Mouse (Mus musculus): ENCODE data around the gene Gm13290. TPM values are rescaled to one million over a fixed set of nuclear protein-coding genes. Genes with fewer than 3 reads are reported as not detected.
"Not testable (repeated sequence)": the region's sequence is repeated elsewhere in the genome, so short reads cannot be mapped to it uniquely, and the experiment has no call there.

Gm13290 gene
- not detected for polyA plus RNA-seq (2017; shearing (Covaris generic))

GRCm38 (mm10) chr4:88773534-88773933 is at the start of gene Gm13290:
Gm13290 (plus strand) TSS chr4:88773834.
- ATAC-seq, result not testable (repeated sequence)

GRCm38 (mm10) chr4:88726727-88727126 is 46.9 kb upstream of the Gm13290 start:
- ATAC-seq, result no peak

- ATAC-seq, result peak; percentile 90
Observed at GRCm38 (mm10) chr4:88727324-88727723, 46.3 kb upstream of the Gm13290 start.

- peak; percentile 79 for ATAC-seq
Observed at GRCm38 (mm10) chr4:88738480-88738879, 35.2 kb upstream of the Gm13290 start.

- no peak for ATAC-seq
Observed at GRCm38 (mm10) chr4:88739036-88739435, 34.6 kb upstream of the Gm13290 start.

- no peak for ATAC-seq
Observed at GRCm38 (mm10) chr4:88741426-88741825, 32.2 kb upstream of the Gm13290 start.

- peak; percentile 43 for ATAC-seq
Observed at GRCm38 (mm10) chr4:88742771-88743371, 30.8 kb upstream of the Gm13290 start.

GRCm38 (mm10) chr4:88744207-88744606 is 29.4 kb upstream of the Gm13290 start:
- ATAC-seq, result peak; percentile 32

GRCm38 (mm10) chr4:88749926-88750325 is 23.7 kb upstream of the Gm13290 start:
- no peak for ATAC-seq

- not testable (repeated sequence) for ATAC-seq
Observed at GRCm38 (mm10) chr4:88754818-88755340, 18.8 kb upstream of the Gm13290 start, which contains the start of gene Gm13271. Gm13271 (plus strand) TSS chr4:88754868.

- not testable (repeated sequence) for ATAC-seq
Observed at GRCm38 (mm10) chr4:88756581-88757513, 16.8 kb upstream of the Gm13290 start.

- peak; percentile 100 for ATAC-seq
Observed at GRCm38 (mm10) chr4:88757628-88758031, 16.0 kb upstream of the Gm13290 start.

- ATAC-seq, result not testable (repeated sequence)
Observed at GRCm38 (mm10) chr4:88758751-88759150, 14.9 kb upstream of the Gm13290 start.

- not testable (repeated sequence) for ATAC-seq
Observed at GRCm38 (mm10) chr4:88759610-88760268, 13.9 kb upstream of the Gm13290 start, which contains the start of gene Gm13283. Gm13283 (plus strand) TSS chr4:88760119.

- not testable (repeated sequence) for ATAC-seq
Observed at GRCm38 (mm10) chr4:88760431-88760830, 13.2 kb upstream of the Gm13290 start.

- not testable (repeated sequence) for ATAC-seq
Observed at GRCm38 (mm10) chr4:88761776-88762175, 11.9 kb upstream of the Gm13290 start.

- ATAC-seq, result not testable (repeated sequence)
Observed at GRCm38 (mm10) chr4:88762341-88762740, 11.3 kb upstream of the Gm13290 start.

GRCm38 (mm10) chr4:88763384-88764018 is 10.1 kb upstream of the Gm13290 start:
- not testable (repeated sequence) for ATAC-seq

- not testable (repeated sequence) for ATAC-seq
Observed at GRCm38 (mm10) chr4:88776622-88777021, 3.0 kb downstream of the Gm13290 start, which contains the start of gene Gm13289. Gm13289 (plus strand) TSS chr4:88776922.

- ATAC-seq, result not testable (repeated sequence)
Observed at GRCm38 (mm10) chr4:88779550-88779949, 5.9 kb downstream of the Gm13290 start, which contains the start of gene Gm13272. Gm13272 (plus strand) TSS chr4:88779850.

- not testable (repeated sequence) for ATAC-seq
Observed at GRCm38 (mm10) chr4:88780320-88780719, 6.7 kb downstream of the Gm13290 start.

GRCm38 (mm10) chr4:88781831-88782230 is 8.2 kb downstream of the Gm13290 start, which contains the start of gene Ifnz:
Ifnz (plus strand) TSS chr4:88782131.
- ATAC-seq, result not testable (repeated sequence)
